Mouse (Mus musculus) embryo, embryonic 11 days (tissue): ENCODE measurements at regions not wholly inside any gene's neighbourhood (a gene's known extent, or its start where the extent isn't known, plus 50 kb on each side); places are given as distances from the start of the nearest gene placed in this dataset.

Source experiments
- DNase-seq: peaks from one replicate; pipeline ENCODE4 v3.0.0-alpha.2; 2015

- no peak for DNase-seq
Observed at GRCm38 (mm10) chr1:71751601-71752000, 98.6 kb upstream of the Fn1 start.

GRCm38 (mm10) chr1:71735606-71736005 is 82.6 kb upstream of the Fn1 start:
- DNase-seq, result no peak

GRCm38 (mm10) chr1:71731623-71732022 is 78.6 kb upstream of the Fn1 start:
- DNase-seq, result no peak

- no peak for DNase-seq
Observed at GRCm38 (mm10) chr1:71731011-71731410, 78.0 kb upstream of the Fn1 start.

- DNase-seq, result no peak
Observed at GRCm38 (mm10) chr1:71728852-71729347, 75.9 kb upstream of the Fn1 start.

GRCm38 (mm10) chr1:71723816-71724215 is 70.8 kb upstream of the Fn1 start:
- DNase-seq, result no peak

- DNase-seq, result no peak
Observed at GRCm38 (mm10) chr1:71723039-71723397, 70.0 kb upstream of the Fn1 start.

GRCm38 (mm10) chr1:71722211-71723038 is 69.4 kb upstream of the Fn1 start:
- DNase-seq, result no peak
